Mouse (Mus musculus) CH12.LX (cell line): ENCODE measurements at regions not wholly inside any gene's neighbourhood (a gene's known extent, or its start where the extent isn't known, plus 50 kb on each side); places are given as distances from the start of the nearest gene placed in this dataset.

Experiments used
- DNase-seq: peaks from one replicate; pipeline ENCODE4 v3.0.0-alpha.2; 2013; ENCODE audit errors: extremely low read depth
- H3K27ac ChIP-seq: 2 replicates; pipeline ENCODE4 v1.5.1; 2012; ENCODE audit warnings: low read depth, mild to moderate bottlenecking, control low read depth, moderate library complexity; ENCODE audit not compliant: insufficient read depth
- H3K27me3 ChIP-seq: replicated peaks from 2 replicates; pipeline ENCODE3; 2012; ENCODE audit warnings: inconsistent platforms
- H3K36me3 ChIP-seq, 2 experiments: replicated peaks in 1 of 2; 2 replicates each; pipeline versions ENCODE3 to v1.6.1; 2012; ENCODE audit warnings: inconsistent platforms in 1 of 2, low read length in 1 of 2, mild to moderate bottlenecking in 1 of 2, mixed read lengths in 1 of 2, moderate library complexity in 1 of 2; ENCODE audit not compliant: control insufficient read depth in 1 of 2, insufficient read depth in 1 of 2
- H3K4me1 ChIP-seq, 2 experiments: 2 replicates each; pipeline ENCODE4 v1.6.1; 2012; ENCODE audit warnings: inconsistent platforms in 1 of 2, moderate library complexity in 1 of 2; ENCODE audit not compliant: insufficient read depth in 2 of 2, control insufficient read depth in 1 of 2
- H3K4me2 ChIP-seq: 2 replicates; pipeline ENCODE4 v1.6.1; 2012; ENCODE audit warnings: low read depth, mild to moderate bottlenecking, control low read depth; ENCODE audit not compliant: poor library complexity, insufficient read depth, severe bottlenecking
- H3K4me3 ChIP-seq, 3 experiments: fragments of 150-350 bp in 1 of 3; sonication (generic) in 1 of 3; replicated peaks in 1 of 3; 2 replicates each; pipeline versions ENCODE3 to v1.5.1; 2011 to 2012; ENCODE audit warnings: low read depth in 2 of 3, low read length in 2 of 3, mild to moderate bottlenecking in 2 of 3, moderate library complexity in 2 of 3, control low read depth in 1 of 3, improper control_type of control experiment in 1 of 3, inconsistent platforms in 1 of 3, mixed read lengths in 1 of 3; ENCODE audit not compliant: poor library complexity in 1 of 3
- H3K79me2 ChIP-seq: replicated peaks from 2 replicates; pipeline ENCODE4 v1.6.1; 2012; ENCODE audit warnings: mild to moderate bottlenecking, moderate library complexity; ENCODE audit not compliant: control insufficient read depth, poor library complexity, insufficient read depth, severe bottlenecking; ENCODE audit errors: extremely low read depth
- H3K9ac ChIP-seq: 2 replicates; pipeline ENCODE4 v1.6.1; 2012; ENCODE audit warnings: low read depth, mild to moderate bottlenecking, control low read depth, moderate library complexity; ENCODE audit not compliant: insufficient read depth
- H3K9me3 ChIP-seq: replicated peaks from 2 replicates; pipeline ENCODE3; 2012; ENCODE audit warnings: low read length, inconsistent platforms, mixed read lengths
- BHLHE40 ChIP-seq: IDR thresholded peaks from 2 replicates; pipeline ENCODE4 v1.6.1; 2011; ENCODE audit warnings: mild to moderate bottlenecking, low read depth, low read length, improper control_type of control experiment
- CTCF ChIP-seq, 2 experiments: IDR thresholded peaks in 1 of 2; conservative IDR thresholded peaks in 1 of 2; 2 replicates each; pipeline ENCODE4 v1.5.1; 2011 to 2012; ENCODE audit warnings: low read depth in 2 of 2, low read length in 2 of 2, improper control_type of control experiment in 1 of 2, inconsistent platforms in 1 of 2, mild to moderate bottlenecking in 1 of 2, moderate library complexity in 1 of 2
- EP300 ChIP-seq: IDR thresholded peaks from 2 replicates; pipeline ENCODE4 v1.6.1; 2011; ENCODE audit warnings: low read length, improper control_type of control experiment
- ETS1 ChIP-seq: conservative IDR thresholded peaks from 2 replicates; pipeline ENCODE4 v1.6.1; 2012; ENCODE audit warnings: low read depth, mild to moderate bottlenecking, inconsistent platforms, low read length, improper control_type of control experiment, moderate library complexity
- HCFC1 ChIP-seq: IDR thresholded peaks from 2 replicates; pipeline ENCODE4 v1.6.1; 2012; ENCODE audit warnings: low read depth, mild to moderate bottlenecking, inconsistent platforms, low read length, improper control_type of control experiment
- IRF4 ChIP-seq: IDR thresholded peaks from 2 replicates; pipeline ENCODE4 v1.6.1; 2014; ENCODE audit warnings: low read depth, mild to moderate bottlenecking, inconsistent platforms, low read length, improper control_type of control experiment
- JUND ChIP-seq: conservative IDR thresholded peaks from 2 replicates; pipeline ENCODE4 v1.6.1; 2011; ENCODE audit warnings: low read depth, low read length, improper control_type of control experiment
- KAT2A ChIP-seq: IDR thresholded peaks from 2 replicates; pipeline ENCODE4 v1.6.1; 2012; ENCODE audit warnings: low read length, improper control_type of control experiment, inconsistent platforms; ENCODE audit not compliant: insufficient replicate concordance
- MAFK ChIP-seq: IDR thresholded peaks from 2 replicates; pipeline ENCODE4 v1.6.1; 2011; ENCODE audit warnings: low read length, improper control_type of control experiment; ENCODE audit not compliant: insufficient replicate concordance
- MAZ ChIP-seq: IDR thresholded peaks from 2 replicates; pipeline ENCODE4 v1.6.1; 2012; ENCODE audit warnings: low read depth, mild to moderate bottlenecking, inconsistent platforms, low read length, improper control_type of control experiment, moderate library complexity
- MXI1 ChIP-seq: IDR thresholded peaks from 2 replicates; pipeline ENCODE4 v1.6.1; 2011; ENCODE audit warnings: mild to moderate bottlenecking, low read depth, low read length, improper control_type of control experiment
- MYC ChIP-seq: IDR thresholded peaks from 2 replicates; pipeline ENCODE4 v1.6.1; 2011; ENCODE audit warnings: low read depth, mild to moderate bottlenecking, improper control_type of control experiment, low read length
- NELFE ChIP-seq: IDR thresholded peaks from 2 replicates; pipeline ENCODE4 v1.6.1; 2011; ENCODE audit warnings: low read depth, low read length, improper control_type of control experiment
- RAD21 ChIP-seq: IDR thresholded peaks from 2 replicates; pipeline ENCODE4 v1.6.1; 2011; ENCODE audit warnings: low read depth, mild to moderate bottlenecking, low read length, improper control_type of control experiment, moderate library complexity
- SIN3A ChIP-seq: IDR thresholded peaks from 2 replicates; pipeline ENCODE4 v1.6.1; 2012; ENCODE audit warnings: low read length, improper control_type of control experiment, inconsistent platforms
- SMC3 ChIP-seq: IDR thresholded peaks from 2 replicates; pipeline ENCODE4 v1.6.1; 2011; ENCODE audit warnings: low read depth, low read length, improper control_type of control experiment
- TCF12 ChIP-seq: IDR thresholded peaks from 2 replicates; pipeline ENCODE4 v1.6.1; 2014; ENCODE audit warnings: low read depth, mild to moderate bottlenecking, inconsistent platforms, low read length, improper control_type of control experiment
- UBTF ChIP-seq: IDR thresholded peaks from 2 replicates; pipeline ENCODE4 v1.6.1; 2012; ENCODE audit warnings: low read depth, mild to moderate bottlenecking, inconsistent platforms, low read length, improper control_type of control experiment, moderate library complexity
- USF1 ChIP-seq: IDR thresholded peaks from 2 replicates; pipeline ENCODE4 v1.6.1; 2014; ENCODE audit warnings: low read depth, mild to moderate bottlenecking, inconsistent platforms, low read length, improper control_type of control experiment
- ZMIZ1 ChIP-seq: IDR thresholded peaks from 2 replicates; pipeline ENCODE4 v1.6.1; 2012; ENCODE audit warnings: low read depth, mild to moderate bottlenecking, inconsistent platforms, low read length, improper control_type of control experiment
- ZNF384 ChIP-seq: IDR thresholded peaks from 2 replicates; pipeline ENCODE4 v1.6.1; 2012; ENCODE audit warnings: low read depth, low read length, improper control_type of control experiment, inconsistent platforms
- dilution Hi-C: fragments of 300-500 bp; cut with MboI; formaldehyde crosslinking; loops from 2 replicates; pipeline ENCODE4 v1.14.3; 2020; ENCODE audit warnings: low sequenced_read_pairs; ENCODE audit not compliant: extremely low pct_unique_long_range_greater_than_20kb, extremely low pct_ligation_motif_present
- in situ Hi-C: fragments of 300-500 bp; cut with MboI; formaldehyde crosslinking; loops from 3 replicates; pipeline ENCODE4 v1.14.3; 2019; ENCODE audit warnings: low sequenced_read_pairs, low pct_ligation_motif_present, low pct_unique_long_range_greater_than_20kb, mixed read lengths

DNA sequence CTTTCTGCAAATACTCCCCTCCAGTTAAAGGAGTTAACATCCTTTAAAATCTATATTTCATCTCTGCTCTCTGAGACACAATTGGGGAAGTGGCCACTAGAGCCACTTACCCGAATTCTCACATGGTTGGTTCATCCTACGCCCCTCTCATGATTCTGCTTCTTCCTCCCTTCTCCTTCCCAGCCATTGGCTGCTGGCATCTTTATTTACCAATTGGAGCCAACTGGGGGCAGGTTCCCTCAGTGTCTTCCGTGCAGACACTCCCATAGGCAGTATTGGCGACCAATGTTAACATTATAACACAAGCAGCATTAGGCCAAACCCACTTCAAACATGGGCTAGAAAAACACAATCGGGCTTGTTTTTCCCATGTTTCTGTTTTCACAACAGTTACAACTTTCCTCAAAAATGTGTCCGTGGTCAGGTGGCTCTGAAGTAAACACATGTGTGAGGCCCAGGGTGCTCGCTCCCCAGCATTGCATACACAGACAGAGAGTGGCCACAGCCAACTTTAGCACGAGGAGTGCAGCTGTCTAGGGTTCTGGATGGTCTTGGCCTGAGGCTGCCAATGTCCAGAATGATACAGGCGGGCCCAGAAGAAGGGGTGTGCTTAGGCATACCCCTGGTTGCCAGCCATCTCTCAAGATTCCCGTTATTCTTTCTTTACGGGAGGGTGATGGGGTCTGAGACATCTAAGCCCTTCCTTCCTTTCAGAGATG, 119.1 kb downstream of the Zfp706 start:
- dilution Hi-C loops (no loop called here), in situ Hi-C loops (no loop called here)
- DNase-seq = no peak
- no peaks in the 10 kb centered on the region for H3K36me3 ChIP-seq
- TF ChIP-seq SIN3A (no peak), USF1 (no peak), RAD21 (no peak), MYC (no peak), HCFC1 (no peak), UBTF (no peak), SMC3 (no peak)
- H3K27me3 ChIP-seq = no peaks in the 10 kb centered on the region
- H3K27ac ChIP-seq = no peak overlapping the region
- no peak overlapping the region for H3K9ac ChIP-seq
- no peak overlapping the region for H3K4me3 ChIP-seq
- no peak overlapping the region for H3K4me2 ChIP-seq
- H3K79me2 ChIP-seq = no peaks in the 10 kb centered on the region
- H3K4me1 ChIP-seq = peaks cover 4 to 11% of the 10 kb centered on the region in 2 experiments
- H3K9me3 ChIP-seq = no peaks in the 10 kb centered on the region

DNA sequence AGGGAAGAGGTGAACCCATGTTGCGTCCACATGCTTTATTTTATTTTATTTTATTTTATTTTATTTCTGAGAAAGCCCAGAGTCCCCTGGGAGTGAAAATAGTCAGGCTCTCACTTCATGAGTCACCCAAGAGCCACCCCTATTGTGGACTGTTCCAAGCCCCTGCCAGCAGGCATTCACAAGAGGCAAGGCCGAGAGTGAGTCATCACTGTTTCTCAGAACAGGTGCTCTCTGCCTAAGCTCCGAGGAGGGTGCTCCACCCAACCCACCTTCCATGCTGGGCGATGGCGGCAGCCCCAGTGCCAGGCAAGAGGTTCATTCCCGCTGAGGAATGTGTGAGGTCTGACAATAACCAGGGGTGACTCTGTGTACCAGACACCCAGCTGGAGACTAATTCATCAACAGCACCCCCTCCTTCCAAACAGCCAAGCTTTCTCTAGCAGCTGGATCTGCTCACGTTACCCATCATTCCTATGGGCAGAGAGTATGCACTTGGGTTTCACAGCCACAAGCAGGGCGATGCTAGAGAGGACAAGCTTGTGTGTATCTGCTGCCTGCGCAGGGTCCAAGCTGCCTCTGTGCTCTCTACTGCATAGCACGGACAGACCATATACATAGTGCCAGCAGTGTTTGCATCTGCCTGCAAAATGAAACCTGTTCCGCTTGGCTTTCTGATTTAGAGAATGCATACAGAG, 122.8 kb downstream of the Zfp706 start:
- Histone ChIP-seq H3K4me2 (no peak overlapping the region), H3K36me3 (no peaks in the 10 kb centered on the region), H3K79me2 (no peaks in the 10 kb centered on the region), H3K4me3 (no peak overlapping the region), H3K27me3 (no peaks in the 10 kb centered on the region), H3K9me3 (no peaks in the 10 kb centered on the region), H3K9ac (no peak overlapping the region), H3K27ac (no peak overlapping the region), H3K4me1 (peaks cover 8 to 20% of the 10 kb centered on the region in 2 experiments)
- no peak for DNase-seq
- in situ Hi-C loops = no loop called here
- TF ChIP-seq KAT2A = no peak
- TF ChIP-seq IRF4 = no peak
- no peak for TF ChIP-seq ETS1
- TF ChIP-seq EP300 = no peak
- TF ChIP-seq ZMIZ1 = no peak
- no peak for TF ChIP-seq ZNF384
- TF ChIP-seq MAFK = no peak
- TF ChIP-seq TCF12 = no peak
- no peak for TF ChIP-seq CTCF (conservative IDR thresholded peaks at IDR 0.05 in 1 of 2, IDR thresholded peaks at IDR 0.05 in 1 of 2; ENCODE audit: low read depth in 2 of 2, low read length in 2 of 2)
- no peak for TF ChIP-seq MAZ
- no peak for TF ChIP-seq UBTF
- no peak for TF ChIP-seq MXI1
- TF ChIP-seq NELFE = no peak
- no peak for TF ChIP-seq BHLHE40
- no peak for TF ChIP-seq HCFC1
- no peak for TF ChIP-seq JUND
- dilution Hi-C loops = no loop called here
